Mouse (Mus musculus) heart, adult 2 months (tissue): Measurements from ENCODE around the gene Spock1. TPM values are rescaled to one million over a fixed set of nuclear protein-coding genes. Genes with fewer than 3 reads are reported as not detected.

Experiments used
- DNase-seq, 2 experiments: peaks; one replicate each; pipeline ENCODE4 v3.0.0; 2021
- H3K27ac ChIP-seq: fragments of 200-600 bp; 2 replicates; pipeline ENCODE4 v1.8.1; 2022
- H3K27me3 ChIP-seq: fragments of 200-500 bp; 2 replicates; pipeline ENCODE4 v1.6.1; 2012; ENCODE audit warnings: mild to moderate bottlenecking, low read length, inconsistent platforms, mixed read lengths; ENCODE audit not compliant: control insufficient read depth, insufficient read depth
- H3K36me3 ChIP-seq: fragments of 200-500 bp; 2 replicates; pipeline ENCODE4 v1.6.1; 2012; ENCODE audit warnings: low read length, inconsistent platforms; ENCODE audit not compliant: control insufficient read depth, insufficient read depth
- H3K4me1 ChIP-seq: fragments of 200-500 bp; 2 replicates; pipeline ENCODE4 v1.6.1; 2011; ENCODE audit warnings: low read length; ENCODE audit not compliant: control insufficient read depth, insufficient read depth
- H3K4me3 ChIP-seq: fragments of 200-600 bp; 2 replicates; pipeline ENCODE4 v1.8.1; 2022
- H3K79me2 ChIP-seq: fragments of 200-500 bp; replicated peaks from 2 replicates; pipeline ENCODE4 v1.6.1; 2012; ENCODE audit warnings: mild to moderate bottlenecking, inconsistent platforms, low read length, moderate library complexity, mixed read lengths; ENCODE audit not compliant: control insufficient read depth, insufficient read depth
- H3K9ac ChIP-seq: fragments of 200-500 bp; 2 replicates; pipeline ENCODE4 v1.6.1; 2012; ENCODE audit warnings: low read depth, mild to moderate bottlenecking, control low read depth, inconsistent platforms, low read length, mixed read lengths
- CTCF ChIP-seq: fragments of 200-600 bp; IDR thresholded peaks from 2 replicates; pipeline ENCODE4 v1.8.1; 2022; ENCODE audit warnings: antibody characterized with exemption, mild to moderate bottlenecking, moderate library complexity
- EP300 ChIP-seq: fragments of 200-500 bp; IDR thresholded peaks from 2 replicates; pipeline ENCODE4 v1.6.1; 2011; ENCODE audit warnings: low read depth, low read length, control low read depth; ENCODE audit not compliant: insufficient read depth
- POLR2A ChIP-seq: fragments of 200-500 bp; IDR thresholded peaks from 2 replicates; pipeline ENCODE4 v1.6.1; 2011; ENCODE audit warnings: mild to moderate bottlenecking, low read depth, low read length, control low read depth; ENCODE audit not compliant: insufficient read depth
- WGBS: fragments of 180-500 bp; shearing (Covaris S2); methylation state at CpG from one replicate; pipeline ENCODE4 v1.1.7; 2018; 5-methylcytosine and 5-hydroxymethylcytosine counted together
- intact Hi-C: fragments of 180-260 bp; cut with DNase I; formaldehyde crosslinking; loops from one replicate; pipeline ENCODE4 v1.15.1; 2025
- polyA plus RNA-seq: library from polyadenylated mRNA; depleted of rRNA; stranded (reverse); fragments of >200 nt; gene quantifications from 2 replicates; pipeline ENCODE4 v1.2.3, GENCODE M21; 2012
- total RNA-seq, 2 experiments: library from RNA; stranded (reverse); gene quantifications; 2 replicates each; pipeline ENCODE4 v1.2.3; 2021

Gene Spock1
- total and polyA plus RNA-seq, 3 experiments = 0.04 TPM; not detected in 2

DNA sequence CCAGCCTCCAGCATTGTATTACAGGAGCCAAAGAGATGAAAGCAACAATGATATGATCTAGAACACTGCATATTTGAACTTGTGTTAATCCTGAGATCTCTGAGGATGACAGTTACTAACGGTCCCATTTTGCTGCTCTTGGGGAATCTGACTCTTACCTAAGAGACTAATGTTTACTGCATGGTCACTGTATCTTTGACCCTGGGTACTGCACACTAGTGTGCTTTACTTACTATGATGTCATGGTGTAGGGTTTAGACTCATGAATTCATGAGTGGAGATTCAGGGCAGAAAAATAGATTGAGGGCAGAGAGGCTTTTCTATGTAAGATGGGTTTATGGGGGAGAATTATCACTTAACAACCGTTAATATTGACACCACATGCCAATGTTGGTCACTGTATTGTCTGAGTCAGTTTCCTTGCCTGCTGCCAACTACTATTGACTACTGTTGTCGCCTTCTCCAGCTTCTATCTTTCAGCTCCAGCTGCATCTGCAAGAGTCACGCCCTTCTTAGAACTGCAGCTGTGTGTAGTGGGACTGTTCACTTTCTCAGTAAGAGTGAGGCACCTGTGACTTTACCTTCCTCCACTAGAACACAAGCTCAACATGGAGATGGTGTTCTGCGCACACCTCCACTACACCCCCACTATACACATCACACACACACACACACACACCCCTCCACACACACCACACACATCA, 330.4 kb downstream of the Spock1 start:
- H3K36me3 ChIP-seq = no peaks in the 10 kb centered on the region
- 83% methylated on average over 5 of the region's 5 CpGs for WGBS
- no peaks in the 10 kb centered on the region for H3K79me2 ChIP-seq
- no peak for DNase-seq
- H3K4me3 ChIP-seq = no peak overlapping the region
- TF ChIP-seq POLR2A (no peak), CTCF (no peak), EP300 (no peak)
- no peak overlapping the region for H3K27ac ChIP-seq
- H3K4me1 ChIP-seq = no peaks in the 10 kb centered on the region
- no peaks in the 10 kb centered on the region for H3K27me3 ChIP-seq
- intact Hi-C loops = no loop called here
- no peak overlapping the region for H3K9ac ChIP-seq

GRCm38 (mm10) chr13:57573501-57573900, 334.6 kb downstream of the Spock1 start:
- no peaks in the 10 kb centered on the region for H3K79me2 ChIP-seq
- no peak for DNase-seq
- H3K27me3 ChIP-seq = no peaks in the 10 kb centered on the region
- H3K4me1 ChIP-seq = no peaks in the 10 kb centered on the region
- H3K36me3 ChIP-seq = no peaks in the 10 kb centered on the region
- no peak overlapping the region for H3K27ac ChIP-seq
- no peak overlapping the region for H3K4me3 ChIP-seq
- WGBS = 43% methylated on average over 4 of the region's 4 CpGs
- no peak overlapping the region for H3K9ac ChIP-seq
- intact Hi-C loops = no loop called here
- TF ChIP-seq EP300 = no peak

DNA sequence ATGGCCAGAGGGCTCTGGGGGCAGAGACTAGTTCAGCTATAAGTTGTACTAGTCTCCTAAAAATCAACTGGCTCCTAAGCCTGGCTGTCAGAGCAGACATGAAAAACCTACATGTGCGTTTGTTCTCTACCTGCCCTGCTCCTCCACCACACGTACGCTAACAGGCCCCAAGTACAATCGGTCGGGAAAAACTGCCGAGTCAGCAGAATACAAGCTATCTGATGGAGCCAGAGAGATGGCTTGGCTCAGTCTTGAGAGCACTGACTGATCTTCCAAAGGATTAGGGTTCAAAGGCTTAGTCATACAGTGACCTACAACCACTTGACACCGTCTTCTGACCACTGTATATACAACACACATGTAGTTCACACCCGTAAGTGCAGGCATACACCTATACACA, 339.7 kb downstream of the Spock1 start:
- Histone ChIP-seq H3K27ac (no peak overlapping the region), H3K79me2 (no peaks in the 10 kb centered on the region), H3K9ac (no peak overlapping the region), H3K36me3 (no peaks in the 10 kb centered on the region), H3K4me1 (no peaks in the 10 kb centered on the region), H3K4me3 (no peak overlapping the region), H3K27me3 (no peaks in the 10 kb centered on the region)
- no peak for DNase-seq
- WGBS = 90% methylated on average over 8 of the region's 8 CpGs
- intact Hi-C loops = no loop called here
- TF ChIP-seq POLR2A = no peak
- TF ChIP-seq CTCF = no peak
- TF ChIP-seq EP300 = no peak

DNA sequence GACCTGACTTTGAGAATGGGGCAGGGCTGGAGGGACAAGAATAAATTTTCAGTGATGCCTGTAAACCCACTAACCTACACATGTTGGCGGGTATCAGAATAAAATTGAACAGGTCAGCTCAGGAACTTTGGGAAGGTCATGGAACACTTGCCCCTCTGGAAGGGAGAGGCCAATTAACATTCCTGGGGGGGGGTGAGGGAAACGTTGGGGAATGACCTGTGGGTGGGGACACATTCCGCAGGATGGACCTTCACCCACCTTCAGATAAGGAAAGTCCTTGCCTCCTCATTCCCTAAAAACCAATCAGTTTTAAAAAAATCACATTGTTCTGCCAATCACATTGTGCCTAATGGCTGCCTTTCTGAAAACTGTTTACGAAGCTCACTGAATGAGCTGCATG, 352.9 kb downstream of the Spock1 start:
- 57% methylated on average over 4 of the region's 4 CpGs for WGBS
- intact Hi-C loops = no loop called here
- no peaks in the 10 kb centered on the region for H3K27me3 ChIP-seq

DNA sequence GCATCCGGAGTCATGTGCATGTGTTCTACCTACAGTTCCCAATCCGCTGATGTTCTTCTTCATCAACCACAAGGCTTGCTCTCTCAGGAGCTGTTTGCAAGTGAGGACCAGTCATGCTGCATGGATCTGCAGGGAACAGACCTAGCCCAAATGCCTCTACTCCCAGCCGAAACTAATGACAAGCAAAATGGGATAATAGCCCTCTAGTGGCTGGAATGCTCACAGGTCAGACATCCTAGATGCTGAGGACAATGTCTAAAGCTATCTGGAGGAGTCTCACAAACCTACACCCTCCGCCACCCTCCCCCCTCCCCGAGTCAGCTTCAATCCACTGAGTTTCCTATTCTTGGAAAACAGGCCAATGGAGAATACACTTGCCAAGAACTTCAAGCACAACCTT, 358.4 kb downstream of the Spock1 start:
- Histone ChIP-seq H3K27me3 (no peaks in the 10 kb centered on the region), H3K4me3 (no peak overlapping the region), H3K27ac (no peak overlapping the region), H3K9ac (no peak overlapping the region), H3K4me1 (no peaks in the 10 kb centered on the region), H3K36me3 (no peaks in the 10 kb centered on the region), H3K79me2 (no peaks in the 10 kb centered on the region)
- no peak for DNase-seq
- intact Hi-C loops = no loop called here
- peak; percentile 61 for TF ChIP-seq CTCF
- no peak for TF ChIP-seq EP300
- 29% methylated on average over 5 of the region's 5 CpGs for WGBS

More for the DNA sequence above, 352.9 kb downstream of the Spock1 start:
- H3K9ac ChIP-seq = no peak overlapping the region
- no peaks in the 10 kb centered on the region for H3K36me3 ChIP-seq
- H3K27ac ChIP-seq = no peak overlapping the region
- no peaks in the 10 kb centered on the region for H3K4me1 ChIP-seq
- H3K4me3 ChIP-seq = no peak overlapping the region
- TF ChIP-seq EP300 = no peak
- TF ChIP-seq CTCF = no peak
- TF ChIP-seq POLR2A = no peak
- DNase-seq = no peak
- H3K79me2 ChIP-seq = no peaks in the 10 kb centered on the region

GRCm38 (mm10) chr13:57536988-57537547, 371.1 kb downstream of the Spock1 start:
- Histone ChIP-seq H3K27me3 (no peaks in the 10 kb centered on the region), H3K9ac (no peak overlapping the region), H3K36me3 (no peaks in the 10 kb centered on the region), H3K79me2 (no peaks in the 10 kb centered on the region), H3K27ac (no peak overlapping the region), H3K4me1 (no peaks in the 10 kb centered on the region), H3K4me3 (no peak overlapping the region)
- TF ChIP-seq POLR2A (no peak), EP300 (no peak), CTCF (no peak)
- intact Hi-C loops = no loop called here
- WGBS = 41% methylated on average over 8 of the region's 8 CpGs
- DNase-seq = peak in 1 of 2 experiments; percentile 13

GRCm38 (mm10) chr13:57534325-57534724, 373.8 kb downstream of the Spock1 start:
- Histone ChIP-seq H3K4me3 (no peak overlapping the region), H3K4me1 (no peaks in the 10 kb centered on the region), H3K9ac (no peak overlapping the region), H3K79me2 (no peaks in the 10 kb centered on the region), H3K27me3 (no peaks in the 10 kb centered on the region), H3K27ac (no peak overlapping the region), H3K36me3 (no peaks in the 10 kb centered on the region)
- no peak for TF ChIP-seq CTCF
- no peak for TF ChIP-seq EP300
- no peak for DNase-seq
- intact Hi-C loops = no loop called here
- 86% methylated on average over 7 of the region's 7 CpGs for WGBS
